Mouse (Mus musculus) Patski (cell line): ENCODE measurements around the gene 1700001O22Rik. TPM values are rescaled to one million over a fixed set of nuclear protein-coding genes. Genes with fewer than 3 reads are reported as not detected.

ENCODE experiments used
- ATAC-seq: fragments of 100-300 bp; one replicate; pipeline ENCODE4 v1.8.0; 2021
- CTCF ChIA-PET: fragments of 350-600 bp; sonication (Branson Sonifier 250); formaldehyde crosslinking; loops from one replicate; lab custom pipeline; 2022; ENCODE audit warnings: inconsistent platforms; lab: Charles Lee
- POLR2A ChIA-PET: fragments of 350-600 bp; sonication (Branson Sonifier 250); formaldehyde crosslinking; loops from one replicate; lab custom pipeline; 2022; ENCODE audit warnings: antibody characterized with exemption, inconsistent platforms; lab: Charles Lee
- DNase-seq: peaks from one replicate; pipeline ENCODE4 v3.0.0-alpha.2; 2011; ENCODE audit warnings: low read depth, low spot score
- H3K27me3 ChIP-seq: fragments of 371-371 bp; one replicate; pipeline ENCODE4 v1.5.1; 2021
- CTCF ChIP-seq: fragments of 100-300 bp; IDR thresholded peaks from one replicate; pipeline ENCODE4 v1.5.1; 2021
- in situ Hi-C: fragments of 300-500 bp; cut with MboI; formaldehyde crosslinking; loops from 3 replicates; pipeline ENCODE4 v1.11.1; 2018; ENCODE audit warnings: low pct_unique_long_range_greater_than_20kb, mixed read lengths
- polyA plus RNA-seq: library from polyadenylated mRNA; unstranded; gene quantifications from one replicate; pipeline ENCODE4 v1.2.3, GENCODE M21; 2021

1700001O22Rik gene
- polyA plus RNA-seq, 1 experiment from 2014 or later: 9.9 TPM

DNA sequence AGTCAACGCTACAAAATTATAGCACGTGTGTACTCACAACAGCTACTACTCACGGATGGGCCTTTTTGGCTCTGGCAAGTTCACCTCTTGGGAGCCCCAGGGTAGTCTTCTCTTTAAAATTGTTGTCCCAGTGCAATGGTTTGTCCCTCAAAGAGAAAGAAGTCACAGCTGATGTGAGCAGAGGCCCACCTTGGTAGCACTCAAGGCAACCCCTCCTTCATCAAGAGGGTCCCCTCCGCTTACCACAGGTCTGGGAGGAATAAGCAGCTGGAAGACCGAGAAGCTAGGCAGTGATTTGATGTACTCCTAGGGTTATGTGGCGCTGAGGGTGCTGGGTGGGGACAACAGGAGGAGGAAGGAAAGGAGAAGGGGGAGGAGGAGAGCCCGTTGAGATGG lies 2.8 kb downstream of the 1700001O22Rik start:
- no peaks in the 10 kb centered on the region for H3K27me3 ChIP-seq
- ChIA-PET CTCF (no interaction called here), POLR2A (no interaction called here)
- no peak for TF ChIP-seq CTCF
- in situ Hi-C loops: no loop called here
- ATAC-seq: no peak
- no peak for DNase-seq

DNA sequence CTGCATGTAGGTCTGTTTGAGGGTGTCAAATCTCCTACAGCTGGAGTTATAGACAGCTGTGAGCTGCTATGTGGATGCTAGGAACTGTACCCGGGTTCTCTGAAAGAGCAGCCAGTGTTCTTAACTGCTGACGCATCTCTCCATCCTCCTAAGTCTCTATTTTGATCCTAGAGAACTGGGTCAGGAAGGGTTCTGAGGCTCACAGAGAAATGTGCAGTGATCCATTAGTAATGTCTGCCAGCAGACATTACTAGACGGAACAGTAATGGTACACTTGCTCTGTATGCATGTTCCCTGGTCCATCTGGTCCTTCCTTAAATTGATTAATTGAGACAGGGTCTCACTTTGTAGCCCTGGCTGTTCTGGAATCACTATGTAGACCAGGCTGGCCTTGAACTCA lies 4.0 kb downstream of the 1700001O22Rik start:
- in situ Hi-C loops: no loop called here
- DNase-seq (no peak), ATAC-seq (no peak)
- H3K27me3 ChIP-seq: no peaks in the 10 kb centered on the region
- POLR2A ChIA-PET: interaction anchor here (0.7 kb wide), 1 partner anchor 9 kb away, joined by 3 read pairs; no protein-coding TSS in a partner anchor
- CTCF ChIA-PET: no interaction called here
- no peak for TF ChIP-seq CTCF

DNA sequence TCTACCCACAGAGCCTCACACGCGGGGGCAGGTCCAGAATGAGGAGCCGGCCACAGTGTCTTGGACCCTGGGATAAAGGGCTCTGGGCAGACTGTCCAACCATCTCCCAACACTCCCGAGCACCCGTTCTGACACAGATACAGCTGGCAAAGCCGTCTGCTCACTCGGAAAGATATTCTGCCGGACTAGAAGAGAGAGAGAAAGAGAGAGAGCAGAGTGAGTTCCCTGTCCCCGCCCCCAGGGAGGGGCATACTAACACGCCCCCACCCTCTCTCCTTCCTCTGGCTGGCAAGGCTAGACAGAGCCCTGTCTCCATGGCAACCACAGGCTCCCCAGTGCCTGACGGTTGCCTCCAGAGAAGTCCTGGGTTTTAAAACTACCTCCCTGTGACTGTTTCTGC lies 7.1 kb downstream of the 1700001O22Rik start:
- peak; percentile 64 for DNase-seq
- CTCF ChIA-PET: interaction anchor here (0.9 to 3.4 kb wide), 5 partner anchors 9 to 131 kb away, joined by 3 to 20 read pairs (median 6); partner anchors contain the start of gene Ntmt1
- no peak for TF ChIP-seq CTCF
- peak; percentile 15 for ATAC-seq
- no peaks in the 10 kb centered on the region for H3K27me3 ChIP-seq
- POLR2A ChIA-PET: interaction anchor here (0.5 to 3.3 kb wide), 7 partner anchors 13 to 356 kb away, joined by 3 to 28 read pairs (median 4); no protein-coding TSS in a partner anchor
- in situ Hi-C loops: no loop called here

DNA sequence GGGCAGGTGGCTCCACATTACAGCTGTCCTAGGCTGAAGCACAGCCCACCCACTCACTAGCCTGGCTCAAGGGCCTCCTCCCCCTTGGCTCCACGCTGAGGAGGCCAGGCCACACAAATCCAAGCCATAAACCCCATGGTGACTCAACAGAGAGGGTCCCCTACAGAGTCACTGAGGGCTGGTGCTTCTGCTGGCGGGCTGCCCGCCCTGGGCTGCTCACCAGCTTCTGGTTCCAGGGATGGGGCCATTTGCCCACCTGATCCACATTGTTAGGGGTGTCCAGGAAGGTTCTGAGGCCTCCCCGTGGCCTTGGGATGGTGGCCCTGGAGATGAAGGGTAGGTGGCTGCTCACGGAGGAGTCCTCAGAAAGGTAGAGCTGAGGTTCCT lies 7.6 kb downstream of the 1700001O22Rik start:
- DNase-seq (peak; percentile 39), ATAC-seq (no peak)
- CTCF ChIA-PET: interaction anchor here (0.9 to 3.4 kb wide), 8 partner anchors 10 to 360 kb away, joined by 3 to 20 read pairs (median 6); partner anchors contain the start of gene Ntmt1
- H3K27me3 ChIP-seq: no peaks in the 10 kb centered on the region
- POLR2A ChIA-PET: interaction anchor here (0.5 to 3.3 kb wide), 10 partner anchors 13 to 355 kb away, joined by 3 to 28 read pairs (median 4); no protein-coding TSS in a partner anchor
- in situ Hi-C loops: no loop called here
- TF ChIP-seq CTCF: no peak

GRCm38 (mm10) chr2:30795271-30795888 lies 8.1 kb downstream of the 1700001O22Rik start:
- in situ Hi-C loops: no loop called here
- CTCF ChIA-PET: interaction anchor here (0.6 to 3.4 kb wide), 18 partner anchors 10 to 366 kb away, joined by 3 to 20 read pairs (median 4); partner anchors contain the start of genes Cstad and Ntmt1
- ATAC-seq: no peak

DNA sequence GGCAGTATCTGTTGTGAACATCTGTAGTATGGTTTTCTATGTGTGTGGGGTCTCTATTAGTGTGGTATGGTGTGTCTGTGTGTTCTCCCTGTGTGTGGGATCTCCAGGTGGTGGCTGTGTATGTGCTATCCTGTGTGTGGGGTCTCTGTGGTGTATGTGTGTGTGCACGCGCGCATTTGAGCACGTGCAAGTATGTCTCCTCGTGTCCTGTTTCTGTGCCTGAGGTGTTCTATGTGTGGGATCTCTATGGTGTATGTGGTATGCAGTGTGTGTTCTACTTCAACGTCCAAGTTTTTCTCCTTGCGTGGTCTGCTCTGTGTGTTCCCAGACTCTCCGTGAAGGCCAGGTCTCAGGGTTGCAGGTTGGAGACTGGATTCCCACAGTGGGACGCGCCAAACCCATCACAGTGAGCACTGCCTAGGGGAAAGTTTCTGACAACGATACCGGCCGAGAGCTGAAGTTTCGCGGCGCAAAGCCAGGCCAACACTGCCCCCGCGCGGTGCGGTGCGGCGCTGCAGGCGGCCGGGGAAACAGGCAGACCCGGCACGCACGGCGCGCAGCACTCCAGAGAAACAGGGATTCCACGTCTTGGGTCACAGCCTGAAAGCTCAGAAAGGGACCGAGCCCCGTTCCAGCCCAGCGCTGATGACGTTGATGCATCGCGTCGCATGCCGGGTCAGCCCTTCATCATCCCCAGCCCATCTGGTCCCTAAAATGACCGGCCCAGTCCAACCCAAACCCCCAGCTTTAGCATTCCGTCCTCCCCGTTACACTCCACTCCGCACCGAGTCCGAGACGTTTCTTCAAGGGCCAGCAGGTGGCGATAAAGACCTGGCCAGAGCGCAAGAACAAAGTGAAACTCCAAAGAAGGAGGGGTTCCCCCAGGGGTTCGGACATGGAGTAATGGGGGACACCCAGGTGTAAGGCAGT lies 9.0 kb downstream of the 1700001O22Rik start:
- CTCF ChIA-PET: interaction anchor here (0.6 to 3.4 kb wide), 21 partner anchors 11 to 365 kb away, joined by 3 to 20 read pairs (median 4); partner anchors contain the start of genes Cstad, Ntmt1 and Ptges
- POLR2A ChIA-PET: interaction anchor here (0.5 to 3.3 kb wide), 10 partner anchors 15 to 354 kb away, joined by 3 to 28 read pairs (median 4); no protein-coding TSS in a partner anchor
- peak; percentile 49 for ATAC-seq
- no peak for TF ChIP-seq CTCF
- in situ Hi-C loops: loop anchor here (5.0 kb wide), 4 partner anchors 77 to 357 kb away; no protein-coding TSS in a partner anchor
- peak; percentile 67 for DNase-seq
- H3K27me3 ChIP-seq: no peaks in the 10 kb centered on the region

More at GRCm38 (mm10) chr2:30795271-30795888, 8.1 kb downstream of the 1700001O22Rik start:
- POLR2A ChIA-PET: interaction anchor here (0.6 to 3.3 kb wide), 12 partner anchors 13 to 355 kb away, joined by 3 to 28 read pairs (median 4); no protein-coding TSS in a partner anchor
- no peaks in the 10 kb centered on the region for H3K27me3 ChIP-seq
- no peak for DNase-seq
- TF ChIP-seq CTCF: no peak

- TF ChIP-seq CTCF: no peak
- in situ Hi-C loops: loop anchor here (5.0 kb wide), 4 partner anchors 75 to 355 kb away; no protein-coding TSS in a partner anchor
- ATAC-seq (no peak), DNase-seq (no peak)
- no peaks in the 10 kb centered on the region for H3K27me3 ChIP-seq
- CTCF ChIA-PET: interaction anchor here (0.7 to 1.8 kb wide), 3 partner anchors 74 to 191 kb away, joined by 3 to 6 read pairs (median 3); no protein-coding TSS in a partner anchor
- POLR2A ChIA-PET: interaction anchor here (1.7 kb wide), 1 partner anchor 73 kb away, joined by 4 read pairs; no protein-coding TSS in a partner anchor
Observed at GRCm38 (mm10) chr2:30792061-30792460, 11.4 kb downstream of the 1700001O22Rik start.

DNA sequence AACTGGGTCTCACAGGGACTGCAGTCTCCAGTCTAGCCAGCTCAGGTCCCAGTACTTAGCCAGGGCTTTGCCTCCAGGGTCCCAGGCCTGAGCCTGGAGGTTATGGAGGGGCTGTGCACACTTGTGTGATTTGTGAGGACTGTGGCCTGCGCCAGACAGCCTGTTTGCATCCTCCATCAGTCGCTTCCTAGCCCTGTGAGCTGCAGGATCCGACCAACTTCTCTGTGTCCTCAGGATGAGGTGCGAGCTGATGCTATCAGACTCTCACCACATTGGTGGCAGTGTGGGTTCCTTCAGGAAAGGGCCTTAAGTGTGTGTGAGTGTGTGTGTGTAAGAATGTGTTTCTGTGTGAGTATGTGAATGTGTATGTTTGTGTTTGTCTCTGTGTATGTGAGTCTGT lies 16.0 kb downstream of the 1700001O22Rik start:
- ChIA-PET CTCF (interaction anchor here (1.8 kb wide), 1 partner anchor 347 kb away, joined by 6 read pairs; no protein-coding TSS in a partner anchor), POLR2A (interaction anchor here (2.6 kb wide), 1 partner anchor 79 kb away, joined by 7 read pairs; no protein-coding TSS in a partner anchor)
- in situ Hi-C loops: no loop called here
- DNase-seq: no peak
- H3K27me3 ChIP-seq: no peaks in the 10 kb centered on the region
- ATAC-seq: no peak
- TF ChIP-seq CTCF: no peak

DNA sequence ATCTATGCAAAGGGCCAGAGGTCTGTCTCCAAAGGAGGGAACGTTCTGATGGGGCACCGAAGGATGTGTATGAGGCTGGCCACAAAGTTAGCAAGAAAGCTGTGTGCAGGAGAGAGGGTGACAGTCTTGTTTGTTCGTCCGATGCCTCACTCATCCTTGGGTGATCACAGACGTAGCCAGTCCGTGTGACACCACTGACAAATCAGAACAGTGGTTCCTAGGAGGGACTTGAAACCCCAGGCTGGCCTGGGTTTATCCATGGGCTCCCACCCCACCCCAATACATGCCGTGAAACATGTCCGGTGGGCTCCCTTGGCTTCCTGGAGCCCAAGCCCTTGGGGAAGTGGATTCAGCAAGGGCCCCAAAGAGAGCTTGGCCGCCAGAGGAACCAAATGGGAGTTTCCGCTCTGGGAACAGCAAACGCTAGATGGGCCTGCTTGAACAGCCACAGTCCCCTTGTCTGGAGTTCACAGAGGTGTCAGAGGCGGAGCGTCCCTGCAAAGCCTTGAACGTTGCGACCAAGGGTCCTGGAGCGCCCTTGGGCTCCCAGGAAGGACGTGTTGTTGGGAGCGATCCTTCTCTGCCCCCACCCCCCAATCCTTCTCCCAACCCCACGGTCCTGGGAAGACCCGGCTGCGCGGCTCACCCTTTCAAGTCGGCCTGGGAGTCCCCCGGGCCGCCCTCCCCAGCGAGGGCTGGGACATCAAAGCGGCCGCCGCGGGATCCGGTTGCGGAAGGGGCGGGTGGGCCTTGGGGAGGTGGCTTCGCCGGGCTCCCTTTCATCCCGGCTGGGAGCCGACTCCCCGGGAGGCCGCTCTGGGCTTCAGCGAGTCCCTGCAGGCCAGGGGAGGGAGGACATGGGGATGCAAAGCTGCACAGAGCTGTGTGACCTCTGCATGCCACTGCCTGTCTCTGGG lies 19.1 kb downstream of the 1700001O22Rik start:
- POLR2A ChIA-PET: interaction anchor here (1.1 to 1.7 kb wide), 2 partner anchors 9 to 189 kb away, joined by 3 to 5 read pairs; partner anchors contain the start of gene Cstad
- H3K27me3 ChIP-seq: no peaks in the 10 kb centered on the region
- CTCF ChIA-PET: no interaction called here
- no peak for TF ChIP-seq CTCF
- no peak for DNase-seq
- in situ Hi-C loops: no loop called here
- no peak for ATAC-seq
